Mouse (Mus musculus) telencephalon, adult 2 months (tissue): Measurements from ENCODE around the gene Lbh.
A peak's percentile ranks its signal among the peaks of the same experiment; 100 is the strongest.

Experiments used
- DNase-seq: peaks from one replicate; pipeline ENCODE4 v3.0.0-alpha.2; 2011; ENCODE audit warnings: low read depth, low spot score

Gene Lbh

DNA sequence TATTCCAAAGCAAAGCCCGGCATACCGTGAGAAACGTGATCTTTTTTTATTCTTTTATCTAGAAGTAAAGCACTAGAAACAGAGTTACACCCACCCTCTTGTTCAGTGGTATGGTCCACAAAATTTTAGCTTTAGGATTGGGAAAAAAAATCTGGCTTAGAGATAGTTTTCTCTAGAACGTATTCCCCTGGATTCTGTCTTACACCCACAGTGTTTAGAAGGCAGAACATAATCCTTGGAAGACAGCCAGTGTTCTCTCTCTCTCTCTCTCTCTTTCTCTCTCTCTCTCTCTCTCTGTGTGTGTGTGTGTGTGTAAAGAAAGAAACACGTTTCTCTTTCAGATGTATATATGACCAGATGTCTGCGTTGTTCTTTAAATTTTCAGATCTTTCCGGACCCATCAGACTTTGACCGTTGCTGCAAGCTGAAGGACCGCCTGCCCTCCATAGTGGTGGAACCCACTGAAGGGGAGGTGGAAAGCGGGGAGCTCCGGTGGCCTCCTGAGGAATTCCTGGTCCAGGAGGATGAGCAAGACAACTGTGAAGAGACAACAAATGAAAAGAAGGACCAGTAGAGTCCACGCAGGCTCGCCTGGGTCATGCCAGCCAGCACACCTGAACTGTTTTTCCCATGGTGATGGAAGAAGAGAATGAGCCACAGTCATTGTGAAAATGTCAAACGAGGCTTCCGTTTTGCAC is 20.9 kb downstream of the Lbh start:
- DNase-seq = peak; percentile 33

DNA sequence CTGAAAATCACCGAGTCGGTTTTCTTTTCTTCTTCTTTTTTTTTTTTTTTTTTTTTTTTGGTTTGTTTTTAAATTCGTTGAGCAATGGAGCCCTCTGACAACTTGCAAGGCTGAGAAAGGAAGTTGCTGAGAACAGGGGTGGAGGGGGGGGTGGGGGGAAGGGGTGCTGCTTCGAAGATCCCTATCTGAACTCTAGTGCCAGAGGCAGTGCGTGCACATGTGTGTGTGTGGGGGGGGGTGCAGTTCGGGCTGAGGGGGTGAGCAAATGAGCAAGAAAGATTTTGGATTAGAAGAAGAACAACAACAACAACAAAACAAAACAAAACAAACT is 21.4 kb downstream of the Lbh start:
- DNase-seq = no peak

DNA sequence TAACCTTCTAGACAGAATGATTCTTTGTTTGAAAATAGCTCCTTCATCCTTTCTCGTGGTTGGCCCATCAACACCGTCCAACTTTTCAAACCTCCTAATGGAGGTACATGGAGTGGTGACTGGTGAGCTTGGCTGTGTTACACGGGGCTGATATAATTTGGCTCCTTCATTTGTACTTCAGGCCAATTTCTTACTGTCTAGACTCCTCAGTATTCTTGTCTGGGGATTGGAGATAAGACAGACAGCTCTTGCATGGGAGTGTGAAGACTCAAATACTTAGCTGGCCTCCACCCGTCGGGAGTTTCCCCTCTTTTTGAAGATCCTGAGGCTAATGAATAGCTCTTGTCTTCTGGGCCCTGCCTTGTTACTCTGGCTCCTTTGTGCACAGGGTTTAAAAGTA is 26.3 kb downstream of the Lbh start:
- DNase-seq = no peak

DNA sequence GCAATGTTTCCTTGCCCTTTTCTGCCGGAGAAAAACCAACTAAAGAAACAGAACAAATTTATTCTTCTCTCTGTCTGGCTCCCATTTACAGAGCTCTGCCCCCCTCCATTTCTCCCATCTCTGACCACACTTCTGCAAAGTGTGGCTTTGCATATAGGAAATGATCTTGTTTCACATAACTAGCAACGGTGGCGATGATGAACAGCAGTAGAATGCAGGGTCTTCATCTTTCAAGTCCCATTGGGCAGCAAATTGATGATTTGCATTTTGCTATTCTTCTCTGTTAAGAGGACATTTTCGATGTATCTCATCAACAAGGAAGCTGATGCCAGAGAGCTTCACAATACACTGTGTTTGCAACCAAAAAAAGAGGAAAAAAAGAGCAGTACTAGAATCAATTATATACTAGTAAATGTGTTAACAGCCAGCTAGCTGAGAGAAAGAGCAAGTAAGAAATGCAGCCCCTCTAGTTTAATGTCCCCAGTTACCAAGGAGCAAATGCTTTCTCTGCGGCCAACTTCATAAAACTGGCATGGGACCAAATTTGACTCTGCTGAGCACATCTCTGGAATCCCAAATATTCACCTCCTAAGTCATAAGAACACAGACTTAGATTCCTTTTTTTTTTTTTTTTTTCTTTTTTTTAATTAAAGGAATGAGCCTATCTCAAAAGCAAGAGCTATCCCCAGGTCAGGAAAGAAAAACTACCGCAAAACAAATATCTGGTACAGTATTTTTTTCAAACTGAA is 29.2 kb downstream of the Lbh start:
- DNase-seq = no peak

DNA sequence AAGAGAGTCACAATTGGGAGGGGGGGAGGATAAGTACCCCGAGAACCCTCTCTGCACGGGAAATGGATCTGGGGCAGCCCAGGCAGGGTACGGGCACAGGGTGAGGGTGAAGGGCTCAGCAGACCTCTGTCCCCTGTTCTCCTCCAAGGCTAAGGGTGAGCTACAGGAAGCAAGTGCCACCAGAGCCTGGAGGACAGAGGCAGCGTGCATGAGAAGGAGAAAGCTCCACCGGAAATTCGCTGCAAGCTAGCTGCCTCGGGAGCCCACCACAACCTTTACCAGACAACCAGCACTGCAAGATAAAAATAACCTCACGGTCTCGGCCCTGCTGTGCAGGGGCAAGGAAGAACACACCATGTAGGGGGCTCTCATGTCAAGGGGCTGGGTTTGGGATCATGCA is 30.0 kb downstream of the Lbh start:
- DNase-seq = no peak

DNA sequence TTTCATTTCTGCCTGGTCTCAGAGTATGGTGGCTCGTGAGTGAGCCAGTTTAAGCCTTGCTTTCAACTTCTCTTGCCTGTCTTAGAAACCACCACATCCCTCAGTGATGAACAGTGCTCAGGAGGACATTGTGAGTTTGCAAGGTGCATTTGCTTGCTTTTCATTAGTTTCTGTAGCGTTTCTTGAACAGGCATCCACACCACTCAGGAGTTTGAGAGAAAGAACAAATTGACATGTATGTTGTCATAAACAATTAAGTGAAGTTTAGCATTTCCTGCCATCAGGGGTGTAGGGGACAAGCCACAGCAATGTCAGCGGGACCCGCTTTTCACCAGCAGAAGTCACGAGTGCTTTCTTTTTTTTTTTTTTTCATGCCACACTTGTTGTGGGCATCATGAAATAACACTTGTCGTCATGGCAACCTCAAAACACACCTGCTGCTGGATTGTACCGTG is 31.2 kb downstream of the Lbh start:
- DNase-seq = no peak

DNA sequence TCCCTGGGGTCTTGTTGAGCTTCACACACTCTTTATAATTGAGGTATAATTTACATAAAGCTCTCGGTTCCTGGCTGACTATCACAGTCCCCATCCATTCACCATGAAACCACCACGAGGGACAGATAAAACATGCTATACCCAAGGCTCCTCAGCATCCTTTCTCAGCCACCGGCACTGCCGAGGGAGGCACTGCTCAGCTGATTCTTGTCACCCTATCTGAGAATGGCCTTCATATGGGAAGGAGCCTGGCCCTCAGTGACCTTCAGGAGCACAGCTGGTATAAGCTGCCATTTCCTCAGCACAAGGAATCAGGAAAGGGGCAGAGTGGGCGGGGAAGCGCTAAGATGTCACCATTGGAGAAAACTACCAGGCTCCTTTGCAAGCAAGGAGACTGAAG is 33.2 kb downstream of the Lbh start:
- DNase-seq = no peak

DNA sequence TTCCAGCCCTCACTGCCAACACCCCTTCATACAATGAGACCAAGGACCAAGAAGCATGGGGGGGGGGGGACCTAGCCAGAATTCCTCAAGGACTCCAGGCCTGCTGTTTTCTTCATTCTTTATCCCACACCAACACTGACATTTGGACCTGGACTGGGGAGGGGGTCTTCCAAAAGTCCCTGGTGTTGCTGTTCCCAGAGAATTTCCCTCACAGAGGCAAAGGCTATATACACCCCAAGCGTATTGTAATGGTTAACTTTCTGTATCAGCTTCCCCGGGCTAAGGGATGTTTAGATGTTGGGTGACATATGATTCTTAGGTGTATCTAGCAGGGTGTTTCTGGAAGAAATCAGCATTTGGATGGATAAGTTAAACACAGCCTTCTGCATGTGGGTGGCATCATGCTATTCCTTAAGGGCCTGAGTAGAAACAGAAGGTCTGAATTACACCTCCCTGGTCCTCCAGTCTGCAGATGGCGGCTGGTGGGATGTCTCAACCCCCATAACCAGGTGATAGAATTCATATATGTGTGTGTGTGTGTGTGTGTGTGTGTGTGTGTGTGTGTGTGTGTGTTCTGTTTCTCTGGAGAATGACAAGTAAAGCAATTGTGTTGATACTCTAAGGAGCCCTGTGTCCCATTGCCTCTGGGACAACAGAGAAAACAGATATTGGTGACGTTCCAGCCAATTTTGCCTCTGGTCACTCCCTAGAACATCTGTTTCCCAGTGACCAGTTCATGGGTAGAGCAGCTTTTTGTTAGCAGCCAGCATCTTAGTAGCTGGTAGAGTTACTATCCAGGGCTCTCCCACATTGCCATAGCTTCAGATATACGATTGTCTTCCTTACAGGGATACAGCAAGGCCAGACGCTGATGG is 35.9 kb downstream of the Lbh start:
- peak; percentile 21 for DNase-seq

DNA sequence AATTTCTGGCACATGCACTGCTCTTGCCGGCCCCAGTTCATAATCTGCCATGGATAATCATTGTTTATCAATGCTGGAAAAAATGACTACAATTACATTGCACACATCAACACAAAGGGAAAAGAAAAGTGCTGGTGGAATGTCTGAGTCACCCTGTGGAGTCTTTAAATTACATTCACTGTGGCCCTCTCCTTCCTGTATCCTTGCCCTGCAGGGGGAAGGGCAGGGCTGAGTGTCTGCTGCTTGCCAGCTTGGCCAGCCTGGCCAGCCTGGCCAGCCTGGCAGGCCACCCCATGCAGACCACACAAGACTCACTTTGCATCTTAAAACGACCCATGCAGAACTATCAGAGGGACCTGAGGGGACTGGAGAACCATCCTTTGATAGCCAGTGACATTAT is 37.4 kb downstream of the Lbh start:
- no peak for DNase-seq

DNA sequence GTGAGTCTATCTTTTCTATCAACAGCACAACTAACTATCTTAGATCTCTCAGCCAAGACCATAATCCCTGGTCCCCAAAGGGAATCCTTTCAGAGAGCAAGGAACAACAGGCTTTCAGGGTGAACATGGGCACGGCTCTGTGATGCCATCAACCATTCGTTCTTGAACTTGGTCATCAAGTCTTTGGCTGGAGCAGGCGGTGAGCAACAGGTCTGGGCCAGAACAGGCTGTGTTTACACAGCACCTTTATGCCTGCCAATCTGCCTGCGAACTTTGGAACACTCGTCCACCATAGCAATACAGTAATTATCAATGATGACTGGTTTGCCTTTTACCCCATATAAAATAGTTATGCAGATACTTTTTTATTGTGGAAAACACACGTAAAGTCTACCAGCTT is 38.9 kb downstream of the Lbh start:
- no peak for DNase-seq

DNA sequence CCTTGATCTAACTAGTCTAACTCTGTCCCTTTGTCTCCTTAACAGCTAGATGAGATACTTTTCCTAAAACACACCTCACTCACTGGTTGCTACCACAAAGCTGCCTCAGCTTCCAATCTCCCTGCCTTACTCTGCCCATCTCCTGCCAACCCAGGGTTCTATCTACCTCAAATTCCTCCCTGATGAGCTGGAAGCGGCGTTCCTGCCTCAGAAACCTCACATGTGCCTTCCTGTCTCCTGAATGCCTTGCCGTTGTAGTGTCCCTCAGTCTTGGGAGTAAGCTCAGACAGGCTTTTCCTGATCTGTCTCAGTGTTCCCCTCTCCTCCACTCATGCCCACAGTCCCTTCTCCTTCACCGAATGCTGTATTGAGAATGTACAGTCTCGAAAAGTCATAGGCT is 40.8 kb downstream of the Lbh start:
- no peak for DNase-seq

DNA sequence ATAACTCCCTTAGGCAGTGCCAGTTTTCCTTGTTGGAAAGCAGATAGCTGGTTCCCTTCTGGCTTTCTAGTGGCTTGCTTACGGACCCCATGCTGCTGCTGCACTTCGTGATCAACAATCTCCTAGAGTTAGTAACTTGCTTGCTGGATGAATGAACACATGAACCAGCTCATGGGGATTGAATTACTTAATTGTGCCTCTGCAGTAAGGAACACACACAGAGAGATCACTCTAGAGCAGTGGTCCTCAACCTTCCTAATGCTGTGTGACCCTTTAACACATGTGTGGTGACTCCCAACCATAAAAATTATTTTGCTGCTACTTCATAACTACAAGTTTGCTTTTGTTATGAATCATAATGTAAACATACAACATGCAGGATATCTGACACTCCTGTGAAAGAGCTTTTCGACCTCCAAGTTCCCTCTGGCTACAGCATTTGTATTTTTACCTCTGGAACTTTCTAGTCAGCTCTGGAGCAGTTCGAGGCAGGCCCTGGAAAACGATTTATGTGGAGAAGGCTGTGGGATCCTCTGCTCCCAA is 41.5 kb downstream of the Lbh start:
- DNase-seq = no peak

DNA sequence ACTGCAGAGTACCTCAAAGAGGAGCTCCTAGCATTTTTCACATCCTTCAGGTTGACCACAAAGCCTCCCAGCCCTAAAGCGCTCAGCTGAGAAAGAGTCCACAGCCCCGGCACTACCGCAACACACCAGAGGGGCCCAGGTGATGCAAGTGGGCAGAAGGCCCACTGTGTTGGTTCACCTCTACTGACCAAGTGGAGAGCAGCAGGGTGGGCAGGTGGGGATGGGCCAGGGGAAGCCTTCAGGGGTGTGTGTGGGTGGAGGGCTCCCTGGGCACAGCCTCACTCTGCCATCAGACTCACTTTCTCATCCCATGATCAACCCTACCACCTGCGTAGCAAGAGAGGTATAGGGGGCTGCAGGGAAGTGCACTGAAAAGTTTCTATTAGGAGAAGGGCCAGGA is 42.1 kb downstream of the Lbh start:
- no peak for DNase-seq

DNA sequence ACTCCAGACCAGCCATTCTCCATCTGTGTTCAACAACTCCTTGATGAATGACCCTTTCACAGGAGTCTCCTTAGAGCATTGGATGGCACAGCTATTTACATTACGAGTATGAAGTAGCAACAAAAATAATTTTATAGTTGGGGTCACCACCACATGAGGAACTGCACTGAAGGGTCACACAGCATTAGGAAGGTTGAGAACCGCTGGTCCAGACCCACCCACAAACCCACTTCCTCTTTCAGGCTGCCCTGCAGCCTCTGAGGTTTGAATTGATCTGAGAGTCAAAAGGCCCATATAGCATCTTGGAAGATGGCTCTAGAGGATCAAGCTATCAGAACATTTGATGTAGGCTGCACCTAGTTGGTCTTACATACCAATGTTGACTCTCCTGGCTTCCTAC is 42.8 kb downstream of the Lbh start:
- no peak for DNase-seq

DNA sequence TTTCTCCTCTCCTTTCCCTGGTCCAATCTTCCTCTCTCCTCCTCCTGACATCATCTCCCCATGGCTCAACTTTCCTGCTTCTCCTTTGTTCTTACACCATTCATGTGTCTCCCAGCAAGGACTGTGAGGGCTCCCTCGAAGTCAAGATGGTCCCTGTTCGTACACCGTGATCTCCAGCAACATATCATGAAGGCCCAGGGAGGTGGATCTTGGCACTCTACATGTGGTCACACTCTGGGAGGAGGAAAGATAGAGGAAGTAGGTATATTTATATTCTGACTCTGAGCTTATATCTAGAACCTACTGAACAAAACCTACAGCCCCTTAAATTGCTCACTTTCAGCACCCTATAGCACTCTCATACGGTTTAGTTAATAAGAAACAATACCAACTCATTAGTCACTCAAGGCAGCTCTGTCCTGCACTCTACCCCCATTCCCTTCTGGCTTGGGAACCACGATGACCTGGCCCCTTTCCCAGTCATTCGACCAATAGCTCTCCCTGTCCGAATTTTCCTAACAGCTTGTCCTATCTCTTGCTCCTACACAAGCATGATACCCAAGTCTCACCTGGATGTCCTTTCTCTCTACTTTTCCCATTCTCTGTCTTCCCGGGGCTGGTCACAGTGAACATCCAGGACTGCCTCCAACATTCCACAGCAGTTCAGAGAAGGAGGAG is 44.0 kb downstream of the Lbh start:
- no peak for DNase-seq

DNA sequence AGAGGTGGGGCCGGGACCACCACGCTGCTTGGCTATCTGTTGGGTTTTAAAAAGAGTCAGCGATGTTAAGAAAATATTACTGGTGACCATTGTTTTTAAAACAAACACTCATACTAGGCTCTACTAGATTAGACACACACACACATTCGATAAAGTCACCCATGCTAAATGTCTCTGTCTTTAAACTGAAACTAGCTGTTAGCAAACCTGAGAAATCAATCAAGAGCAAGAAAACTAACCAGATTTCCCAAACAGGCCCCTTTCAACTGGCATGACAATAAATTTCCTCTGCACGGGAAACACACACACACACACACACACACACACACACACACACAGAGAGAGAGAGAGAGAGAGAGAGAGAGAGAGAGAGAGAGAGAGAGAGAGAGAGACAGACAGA is 47.6 kb downstream of the Lbh start:
- DNase-seq = no peak

DNA sequence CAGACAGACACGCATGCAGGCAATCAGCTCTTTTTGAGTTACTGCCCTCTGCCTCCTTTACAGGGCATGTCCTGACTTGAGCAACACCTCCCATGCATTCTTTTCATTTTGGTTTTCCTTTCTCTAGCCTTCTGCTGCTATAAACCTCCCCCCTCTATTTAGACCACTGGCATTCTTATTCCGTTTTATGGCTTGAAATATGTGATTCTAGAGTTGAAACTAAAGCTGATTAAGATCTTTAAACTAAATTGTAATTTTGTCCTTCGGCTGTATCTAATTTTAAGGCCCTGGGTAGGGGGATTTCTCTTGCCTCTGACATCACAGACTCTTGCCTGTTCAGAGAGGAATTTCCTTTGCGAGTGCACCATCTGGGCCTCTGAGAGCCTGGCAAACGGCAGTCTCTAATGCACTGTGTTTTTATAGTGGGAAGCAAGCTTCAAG is 48.0 kb downstream of the Lbh start:
- DNase-seq = no peak

DNA sequence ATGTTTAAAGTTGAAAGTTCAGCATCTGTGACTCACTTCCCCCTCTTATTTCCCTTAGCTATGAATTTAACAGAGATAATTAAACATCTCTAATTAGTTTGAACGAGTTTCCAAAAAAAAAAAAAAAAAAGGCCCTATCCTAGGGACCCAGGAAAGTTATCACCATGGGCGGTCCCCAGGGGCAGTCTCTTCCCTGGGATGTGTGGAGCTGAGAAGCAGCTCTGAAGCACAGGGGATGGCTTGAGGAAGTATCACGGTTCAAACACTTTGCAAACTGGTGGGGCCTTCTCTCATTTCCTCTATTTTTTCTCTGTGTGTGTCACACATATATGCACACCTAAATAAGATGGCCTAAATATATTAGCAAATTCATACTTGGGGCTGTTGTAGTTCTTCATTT is 48.8 kb downstream of the Lbh start:
- DNase-seq = no peak

DNA sequence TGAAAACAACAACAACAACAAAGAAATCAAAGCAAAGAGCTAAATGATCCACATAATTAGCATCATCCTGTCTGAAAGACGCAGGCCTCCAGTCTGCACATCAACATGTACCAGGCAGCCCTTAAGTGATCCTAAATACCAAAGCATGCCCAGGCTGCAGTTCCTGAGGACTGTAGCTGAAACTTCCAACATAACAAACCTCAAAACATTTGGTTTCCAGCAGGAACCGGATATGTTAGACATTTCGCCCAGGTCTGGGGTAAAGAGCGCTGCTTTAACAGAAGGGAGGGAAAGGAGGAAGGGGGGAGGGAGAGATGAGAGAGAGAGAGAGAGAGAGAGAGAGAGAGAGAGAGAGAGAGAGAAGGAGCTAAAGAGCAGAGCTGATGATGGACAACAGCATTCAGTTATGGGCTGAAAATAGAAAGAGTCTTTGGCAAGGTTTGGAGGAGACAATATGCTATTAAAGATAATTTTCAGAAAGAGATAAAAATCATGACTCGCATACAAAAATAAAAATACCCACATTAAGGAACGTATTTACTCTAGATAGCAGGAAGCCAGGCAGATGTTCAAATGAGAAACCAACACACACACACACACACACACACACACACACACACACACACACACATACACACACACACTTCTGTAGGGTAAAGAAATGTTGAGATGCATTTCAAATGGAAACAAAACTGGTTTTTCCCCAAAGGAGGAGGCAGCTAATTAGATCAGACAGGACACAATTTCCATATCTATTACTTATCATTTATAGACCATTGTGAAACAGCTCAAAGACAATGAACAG is 49.5 kb downstream of the Lbh start:
- no peak for DNase-seq

DNA sequence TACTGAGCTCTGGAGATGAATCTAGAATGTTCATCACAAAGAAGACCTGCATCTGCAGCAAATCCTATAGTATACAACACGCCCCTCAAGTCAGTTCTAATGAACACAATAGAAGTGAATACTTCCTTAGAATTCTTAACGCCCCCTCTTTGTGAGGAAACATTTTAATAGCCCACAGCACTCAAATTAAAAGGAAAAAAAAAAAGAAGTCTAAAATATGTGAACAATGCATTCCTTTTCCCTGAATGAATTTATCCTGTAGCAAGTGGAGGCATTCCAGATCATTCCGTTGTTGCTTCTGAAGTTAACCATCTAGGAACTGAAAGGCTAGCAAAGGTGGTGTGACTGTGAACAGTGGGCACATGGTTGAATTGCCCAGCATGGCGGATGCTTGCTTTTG is 50.6 kb downstream of the Lbh start:
- DNase-seq = no peak

DNA sequence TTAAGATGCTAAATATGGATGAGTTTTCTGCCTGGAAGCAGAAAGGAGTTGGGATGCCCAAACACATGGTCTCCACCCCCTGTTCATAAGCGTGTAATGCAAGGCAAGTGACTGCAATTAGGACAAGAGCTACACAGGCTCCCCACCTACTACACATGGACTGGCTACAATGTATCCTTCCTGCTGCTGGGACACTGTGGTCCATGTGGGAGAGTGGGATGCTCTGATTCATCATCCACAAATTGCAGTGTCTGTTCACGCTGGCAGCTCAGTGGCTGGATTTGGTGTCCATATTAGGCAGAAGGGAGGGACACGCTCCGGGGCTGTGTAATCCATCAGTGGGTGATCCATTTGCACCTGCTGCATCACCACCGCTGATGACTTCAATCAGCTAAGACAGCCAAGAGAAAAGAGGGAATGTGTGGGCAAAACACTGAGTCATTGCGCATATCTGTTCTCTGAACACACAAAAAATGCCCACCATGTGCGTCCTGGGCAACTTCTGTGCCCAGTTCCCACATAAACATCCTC is 52.6 kb downstream of the Lbh start:
- DNase-seq = peak; percentile 86
